ENCODE assay signal across 20 mouse cellular contexts in the genomic region with DNA sequence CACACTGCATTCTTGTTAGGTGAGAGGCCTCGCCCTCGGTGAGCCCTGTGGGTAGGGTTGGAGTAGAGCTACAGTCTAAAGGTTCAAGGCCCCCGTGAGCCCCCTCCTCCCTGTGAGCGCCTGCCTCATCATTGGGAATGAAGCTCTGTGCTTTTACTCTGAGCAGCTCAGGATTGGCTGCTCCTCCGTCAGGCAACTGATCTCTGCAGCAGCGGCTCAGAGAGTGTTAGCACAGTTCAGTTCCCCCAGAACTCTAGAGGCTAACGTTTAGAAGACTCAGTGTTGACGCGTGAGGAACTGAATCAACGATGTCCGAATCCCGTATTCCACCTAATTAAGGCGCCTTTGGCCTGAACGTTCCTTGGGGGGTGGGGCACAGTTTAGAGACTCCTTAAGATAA. TPM values are rescaled to one million over a fixed set of nuclear protein-coding genes. Genes with fewer than 3 reads are reported as not detected.
DNase-seq lines count a peak whose midpoint lies in the region; ATAC-seq and TF ChIP-seq lines count a peak whose summit lies in the region.
"Had no signal": no experiment of that assay in that cellular context is flagged by ENCODE, and none has a peak within 500 bp of the region (broad histone marks: within the 10 kb centered on the region; RNA-seq: fewer than 3 reads in every experiment).

No protein-coding gene starts in this region.

- no peak overlapping the region for H3K9ac ChIP-seq in heart, embryonic 12.5 days
- H3K9ac ChIP-seq in lung, embryonic 14.5 days = peak overlapping the region; percentile 10; the same call in 1 of the 2 replicates
- H3K9ac ChIP-seq: embryonic facial prominence, embryonic 12.5 days; forebrain, embryonic 15.5 days; heart, embryonic 15.5 days; hindbrain, embryonic 12.5 days had no signal

- no peaks in the 10 kb centered on the region; the same call in 1 of the 2 replicates for H3K27me3 ChIP-seq in heart, embryonic 12.5 days (replicated peaks)
- no peaks in the 10 kb centered on the region; the same call in 1 of the 2 replicates for H3K27me3 ChIP-seq in lung, embryonic 14.5 days (ENCODE audit: insufficient read depth, low read length)
- H3K27me3 ChIP-seq: embryonic facial prominence, embryonic 12.5 days; forebrain, embryonic 15.5 days; heart, embryonic 15.5 days; hindbrain, embryonic 12.5 days had no signal

- intact Hi-C loops in heart, postnatal 10 days (cut with DNase I) = no loop called here

- no peak overlapping the region for H3K4me3 ChIP-seq in heart, embryonic 12.5 days
- no peak overlapping the region for H3K4me3 ChIP-seq in lung, embryonic 14.5 days (ENCODE audit: low read depth, low read length)
- H3K4me3 ChIP-seq: embryonic facial prominence, embryonic 12.5 days; forebrain, embryonic 15.5 days; heart, embryonic 15.5 days; hindbrain, embryonic 12.5 days had no signal

- no peak overlapping the region for H3K27ac ChIP-seq in heart, embryonic 12.5 days (ENCODE audit: poor library complexity, severe bottlenecking)
- no peak overlapping the region for H3K27ac ChIP-seq in lung, embryonic 14.5 days (ENCODE audit: low read depth)
- H3K27ac ChIP-seq: embryonic facial prominence, embryonic 12.5 days; forebrain, embryonic 15.5 days; heart, embryonic 15.5 days; hindbrain, embryonic 12.5 days had no signal

- WGBS in heart, embryonic 12.5 days = 37% methylated on average over 14 of the region's 14 CpGs
- 35% methylated on average over 14 of the region's 14 CpGs for WGBS in lung, embryonic 14.5 days

- H3K9me3 ChIP-seq in heart, embryonic 12.5 days (replicated peaks) = no peaks in the 10 kb centered on the region
- no peaks in the 10 kb centered on the region for H3K9me3 ChIP-seq in lung, embryonic 14.5 days (ENCODE audit: low read depth, low read length)
- H3K9me3 ChIP-seq: embryonic facial prominence, embryonic 12.5 days; forebrain, embryonic 15.5 days; heart, embryonic 15.5 days; hindbrain, embryonic 12.5 days had no signal

- DNase-seq in heart, postnatal 10 days = no peak
- peak; percentile 36 for DNase-seq in lung, embryonic 14.5 days
- DNase-seq in lung, postnatal 10 days = no peak
- peak; percentile 27 for DNase-seq in R1 (ENCODE audit: low read depth, low spot score)
- peak; percentile 29 for DNase-seq in ZHBTc4 (ENCODE audit: low read depth, low spot score)
- DNase-seq in adrenal gland, postnatal 10 days = no peak
- no peak for DNase-seq in frontal cortex, postnatal 36 days (ENCODE audit: low spot score in 2 of 2)
- DNase-seq: adrenal gland, postnatal 14 days; cerebellum, adult 11-12 months; cerebellum, adult 9-10 months; cerebellum, postnatal 25 days; gastrocnemius, postnatal 10 days; heart, postnatal 36 days had no signal

- ATAC-seq in heart, embryonic 12.5 days (ENCODE audit: insufficient number of reproducible peaks, low FRiP score) = no peak
- ATAC-seq in lung, embryonic 14.5 days (ENCODE audit: insufficient read depth) = peak; percentile 25; the same call in 1 of the 2 replicates
- ATAC-seq: forebrain, embryonic 15.5 days; hindbrain, embryonic 16.5 days; inflammation-experienced regulatory T-cells, adult 6 months had no signal

- H3K4me1 ChIP-seq in heart, embryonic 12.5 days (replicated peaks) = peaks cover 29% of the 10 kb centered on the region
- H3K4me1 ChIP-seq in lung, embryonic 14.5 days (ENCODE audit: insufficient read depth) = peaks cover 17% of the 10 kb centered on the region

- H3K36me3 ChIP-seq in heart, embryonic 12.5 days = no peaks in the 10 kb centered on the region
- H3K36me3 ChIP-seq in lung, embryonic 14.5 days (ENCODE audit: insufficient read depth) = no peaks in the 10 kb centered on the region
- H3K36me3 ChIP-seq: embryonic facial prominence, embryonic 12.5 days; forebrain, embryonic 15.5 days; heart, embryonic 15.5 days; hindbrain, embryonic 12.5 days had no signal

- no peak for TF ChIP-seq CTCF in lung, embryonic 14.5 days (IDR thresholded peaks at IDR 0.05; ENCODE audit: low read depth)

- peak overlapping the region; percentile 28 for H3K4me2 ChIP-seq in heart, embryonic 12.5 days
- H3K4me2 ChIP-seq in lung, embryonic 14.5 days = no peak overlapping the region
- H3K4me2 ChIP-seq: embryonic facial prominence, embryonic 12.5 days; forebrain, embryonic 15.5 days; heart, embryonic 15.5 days; hindbrain, embryonic 12.5 days had no signal

RNA-seq across cellular contexts. Expression of a gene that starts 17.3 kb away (rescaled TPM):
- polyA plus RNA-seq in heart, embryonic 12.5 days (2016; fragmentation: Nextera tagmentation; extraction: Ambion mirVana) = 9.7 and 10.7 TPM in 2 replicates
- total RNA-seq in heart, postnatal 10 days (2021) = 10 to 100 TPM; 13.6 to 14.9 TPM
- polyA plus RNA-seq in lung, embryonic 14.5 days (2014; fragmentation: Nextera tagmentation; extraction: Ambion mirVana) = 10.1 and 13.1 TPM in 2 replicates
- 10 to 100 TPM; 13.4 to 18.9 TPM for total RNA-seq in adrenal gland, postnatal 10 days (2021)

RNA-seq across cellular contexts. Expression of a gene that starts 22.3 kb away (rescaled TPM):
- polyA plus RNA-seq in heart, embryonic 12.5 days (2016; fragmentation: Nextera tagmentation; extraction: Ambion mirVana) = 0.72 and 1.5 TPM in 2 replicates
- 1 to 10 TPM; 1.0 to 1.6 TPM for total RNA-seq in heart, postnatal 10 days (2021)
- 0.14 and 0.33 TPM in 2 replicates for polyA plus RNA-seq in lung, embryonic 14.5 days (2014; fragmentation: Nextera tagmentation; extraction: Ambion mirVana)
- 1 to 10 TPM in 1 of 2 experiments, under 1 TPM in 1; 0.78 to 1.2 TPM for total RNA-seq in adrenal gland, postnatal 10 days (2021)
- polyA plus RNA-seq: inflammation-experienced regulatory T-cells, adult 6 months had no signal

RNA-seq across cellular contexts. Expression of a gene that starts 26.1 kb away (rescaled TPM):
- 6.1 and 6.7 TPM in 2 replicates for polyA plus RNA-seq in heart, embryonic 12.5 days (2016; fragmentation: Nextera tagmentation; extraction: Ambion mirVana)
- 1 to 10 TPM; 2.7 to 3.6 TPM for total RNA-seq in heart, postnatal 10 days (2021)
- polyA plus RNA-seq in lung, embryonic 14.5 days (2014; fragmentation: Nextera tagmentation; extraction: Ambion mirVana) = 9.0 and 9.4 TPM in 2 replicates
- total RNA-seq in adrenal gland, postnatal 10 days (2021) = 1 to 10 TPM; 2.4 to 4.5 TPM

Comparison
In these comparisons a context has a peak if more than half of its experiments do, and no peak if none do; other contexts are left out.
1. DNase-seq: peak in lung, embryonic 14.5 days (single experiment), R1 (single experiment) and ZHBTc4 (single experiment); none in heart, postnatal 10 days (0 of 2), lung, postnatal 10 days (single experiment), adrenal gland, postnatal 10 days (single experiment) and frontal cortex, postnatal 36 days (0 of 2).